Mouse (Mus musculus) CH12.LX (cell line): ENCODE data around the gene Evpl.

Experiments
- E2F4 ChIP-seq: IDR thresholded peaks from 2 replicates; pipeline ENCODE4 v1.6.1; 2011; ENCODE audit warnings: low read depth, low read length, improper control_type of control experiment; ENCODE audit not compliant: insufficient replicate concordance
- HCFC1 ChIP-seq: IDR thresholded peaks from 2 replicates; pipeline ENCODE4 v1.6.1; 2012; ENCODE audit warnings: low read depth, mild to moderate bottlenecking, inconsistent platforms, low read length, improper control_type of control experiment
- POLR2A ChIP-seq: IDR thresholded peaks from 2 replicates; pipeline ENCODE4 v1.6.1; 2011; ENCODE audit warnings: low read depth, mild to moderate bottlenecking, improper control_type of control experiment, low read length
- USF1 ChIP-seq: IDR thresholded peaks from 2 replicates; pipeline ENCODE4 v1.6.1; 2014; ENCODE audit warnings: low read depth, mild to moderate bottlenecking, inconsistent platforms, low read length, improper control_type of control experiment
- ZKSCAN1 ChIP-seq: IDR thresholded peaks from 2 replicates; pipeline ENCODE4 v1.6.1; 2012; ENCODE audit warnings: low read depth, inconsistent platforms, low read length, improper control_type of control experiment, borderline replicate concordance

DNA sequence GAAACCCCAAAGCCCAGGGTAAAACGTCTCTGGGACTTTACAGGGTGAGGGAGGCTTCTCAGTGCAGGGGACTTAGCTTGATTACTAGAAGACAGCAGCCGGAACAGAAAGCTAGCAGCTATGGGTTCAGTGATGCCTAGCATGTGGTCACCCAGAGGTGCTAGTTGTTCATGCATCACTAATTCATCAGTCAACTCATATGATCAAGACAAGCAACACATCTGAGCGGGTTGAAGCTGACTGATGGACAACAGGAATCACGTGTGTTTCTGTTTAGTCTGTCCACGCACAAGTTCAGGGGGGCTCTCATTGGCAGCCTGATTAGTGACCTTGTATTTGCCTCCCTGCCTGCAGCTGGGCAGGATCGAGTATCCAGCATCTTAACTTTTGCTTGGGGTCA, 46.1 kb upstream of the Evpl start:
- no peak for TF ChIP-seq ZKSCAN1
- no peak for TF ChIP-seq USF1
- no peak for TF ChIP-seq E2F4
- TF ChIP-seq POLR2A: no peak
- no peak for TF ChIP-seq HCFC1
